8 mouse cellular contexts compared by ENCODE assay signal in genomic region chr10:57486542-57487071, GRCm38 (mm10). TPM values are rescaled to one million over a fixed set of nuclear protein-coding genes. Genes with fewer than 3 reads are reported as not detected.
DNase-seq lines count a peak whose midpoint lies in the region; ATAC-seq and TF ChIP-seq lines count a peak whose summit lies in the region.

No protein-coding gene starts in this region.

- no peak for ATAC-seq in erythroblast, adult 5-6 weeks (replicated peaks; ENCODE audit: low FRiP score, poor library complexity, severe bottlenecking)
- peak; percentile 68 for ATAC-seq in forebrain, embryonic 12.5 days (ENCODE audit: low FRiP score)
- peak; percentile 87 for ATAC-seq in intestine, postnatal 0 days

- H3K4me3 ChIP-seq in erythroblast, embryonic 14.5 days (replicated peaks): peak overlapping the region; percentile 78
- peak overlapping the region; percentile 92 for H3K4me3 ChIP-seq in thymus, adult 2 months (ENCODE audit: control insufficient read depth, insufficient read depth, low read length)
- peak overlapping the region; percentile 96 for H3K4me3 ChIP-seq in forebrain, embryonic 12.5 days (replicated peaks)
- H3K4me3 ChIP-seq in intestine, postnatal 0 days (ENCODE audit: low read depth, low read length): peak overlapping the region; percentile 82

- no peak for DNase-seq in thymus, adult 2 months
- no peak for DNase-seq in thymus, postnatal 36 days
- peak; percentile 74 for DNase-seq in lung, postnatal 36 days
- DNase-seq in urinary bladder, postnatal 4 days (ENCODE audit: low spot score in 2 of 2): peak; percentile 76 to 82

- no peak overlapping the region; the same call in 1 of the 2 replicates for H3K27ac ChIP-seq in thymus, adult 2 months (ENCODE audit: control insufficient read depth, insufficient read depth, low read length)
- peak overlapping the region; percentile 99 for H3K27ac ChIP-seq in forebrain, embryonic 12.5 days
- H3K27ac ChIP-seq in intestine, postnatal 0 days (ENCODE audit: low read depth, low read length): peak overlapping the region; percentile 75

- no peaks in the 10 kb centered on the region for H3K9me3 ChIP-seq in erythroblast, embryonic 14.5 days (ENCODE audit: control insufficient read depth, low read length)
- 0 out of 2 replicates have a peak, but pooled peaks cover under 1% of the 10 kb centered on the region for H3K9me3 ChIP-seq in forebrain, embryonic 12.5 days
- H3K9me3 ChIP-seq in intestine, postnatal 0 days (ENCODE audit: control insufficient read depth): 0 out of 2 replicates have a peak, but pooled peaks cover 2% of the 10 kb centered on the region

- no peak for TF ChIP-seq CTCF in thymus, adult 2 months (IDR thresholded peaks at IDR 0.05; ENCODE audit: borderline replicate concordance, control insufficient read depth, extremely low read depth, insufficient read depth, low read length, poor library complexity)
- TF ChIP-seq CTCF in intestine, postnatal 0 days (IDR thresholded peaks at IDR 0.05; ENCODE audit: low read depth): no peak

- H3K4me1 ChIP-seq in erythroblast, embryonic 14.5 days (ENCODE audit: control insufficient read depth): peaks cover 19% of the 10 kb centered on the region
- 0 out of 2 replicates have a peak, but pooled peaks cover 2% of the 10 kb centered on the region for H3K4me1 ChIP-seq in thymus, adult 2 months (replicated peaks; ENCODE audit: control insufficient read depth, insufficient read depth, low read length)
- peaks cover 15% of the 10 kb centered on the region for H3K4me1 ChIP-seq in forebrain, embryonic 12.5 days
- no peaks in the 10 kb centered on the region for H3K4me1 ChIP-seq in intestine, postnatal 0 days (replicated peaks; ENCODE audit: control insufficient read depth, insufficient read depth, low read length)

- H3K4me2 ChIP-seq in forebrain, embryonic 12.5 days: peak overlapping the region; percentile 56
- peak overlapping the region; percentile 83 for H3K4me2 ChIP-seq in intestine, postnatal 0 days (replicated peaks; ENCODE audit: low read depth)

- peak overlapping the region; percentile 98 for H3K9ac ChIP-seq in forebrain, embryonic 12.5 days
- peak overlapping the region; percentile 85 for H3K9ac ChIP-seq in intestine, postnatal 0 days (ENCODE audit: low read depth, low read length)

- peaks cover 4% of the 10 kb centered on the region for H3K27me3 ChIP-seq in erythroblast, embryonic 14.5 days (ENCODE audit: control insufficient read depth)
- H3K27me3 ChIP-seq in thymus, adult 2 months (ENCODE audit: control insufficient read depth, insufficient read depth, low read length): no peaks in the 10 kb centered on the region
- H3K27me3 ChIP-seq in forebrain, embryonic 12.5 days: 0 out of 2 replicates have a peak, but pooled peaks cover 4% of the 10 kb centered on the region
- H3K27me3 ChIP-seq in intestine, postnatal 0 days (replicated peaks; ENCODE audit: control insufficient read depth, insufficient read depth, low read length): no peaks in the 10 kb centered on the region

- H3K36me3 ChIP-seq in erythroblast, embryonic 14.5 days (ENCODE audit: control insufficient read depth): no peaks in the 10 kb centered on the region
- no peaks in the 10 kb centered on the region for H3K36me3 ChIP-seq in thymus, adult 2 months (ENCODE audit: control insufficient read depth, insufficient read depth, low read length)
- peaks cover 9% of the 10 kb centered on the region for H3K36me3 ChIP-seq in forebrain, embryonic 12.5 days (replicated peaks)
- H3K36me3 ChIP-seq in intestine, postnatal 0 days (ENCODE audit: control insufficient read depth, insufficient read depth): no peaks in the 10 kb centered on the region

- WGBS in thymus, adult 2 months: under 1% methylated on average over 65 of the region's 65 CpGs
- under 1% methylated on average over 65 of the region's 65 CpGs for WGBS in forebrain, embryonic 12.5 days
- under 1% methylated on average over 54 of the region's 65 CpGs for WGBS in intestine, postnatal 0 days

- TF ChIP-seq POLR2A in thymus, adult 2 months (IDR thresholded peaks at IDR 0.05; ENCODE audit: control insufficient read depth, extremely low read depth, insufficient read depth, low read length, poor library complexity): no peak

RNA-seq across cellular contexts. Expression of gene Hsf2, which starts 0.4 kb away (rescaled TPM):
- 0.01 TPM in 1 of 2 replicates, not detected in the other for polyA plus RNA-seq in erythroblast, embryonic 14.5 days (2012)
- 0.38 and 3.6 TPM in 2 replicates for total RNA-seq in erythroblast, adult 5-6 weeks (2015; ENCODE audit: low replicate concordance)
- 2.8 and 3.3 TPM in 2 replicates for total RNA-seq in erythroblast, adult 5-6 weeks (2017; ENCODE audit: low replicate concordance)
- polyA plus RNA-seq in thymus, adult 2 months (2012; rRNA removed): 5.3 and 7.0 TPM in 2 replicates
- polyA plus RNA-seq in forebrain, embryonic 12.5 days (2016; fragmentation: Nextera tagmentation; extraction: Ambion mirVana): 64.1 and 77.3 TPM in 2 replicates
- polyA plus RNA-seq in intestine, postnatal 0 days (2015; fragmentation: Nextera tagmentation; extraction: Ambion mirVana): 9.6 and 10.6 TPM in 2 replicates

RNA-seq across cellular contexts. Expression of gene Serinc1, which starts 45.7 kb away (rescaled TPM):
- polyA plus RNA-seq in erythroblast, embryonic 14.5 days (2012): 1.1 and 1.3 TPM in 2 replicates
- 419 and 426 TPM in 2 replicates for total RNA-seq in erythroblast, adult 5-6 weeks (2015; ENCODE audit: low replicate concordance)
- total RNA-seq in erythroblast, adult 5-6 weeks (2017; ENCODE audit: low replicate concordance): 600 and 676 TPM in 2 replicates
- polyA plus RNA-seq in thymus, adult 2 months (2012; rRNA removed): 37.6 and 41.7 TPM in 2 replicates
- 211 and 213 TPM in 2 replicates for polyA plus RNA-seq in forebrain, embryonic 12.5 days (2016; fragmentation: Nextera tagmentation; extraction: Ambion mirVana)
- polyA plus RNA-seq in intestine, postnatal 0 days (2015; fragmentation: Nextera tagmentation; extraction: Ambion mirVana): 80.9 and 81.7 TPM in 2 replicates

Comparison
In these comparisons a context has a peak if more than half of its experiments do, and no peak if none do; other contexts are left out.
1. DNase-seq: peak in lung, postnatal 36 days (single experiment) and urinary bladder, postnatal 4 days (2 of 2); none in thymus, adult 2 months (single experiment) and thymus, postnatal 36 days (0 of 2).
2. RNA of gene Serinc1, which starts 45.7 kb away (polyA plus RNA-seq): 211 to 213 TPM in forebrain, embryonic 12.5 days, 80.9 to 81.7 TPM in intestine, postnatal 0 days and 37.6 to 41.7 TPM in thymus, adult 2 months; 1.1 to 1.3 TPM in erythroblast, embryonic 14.5 days; every median in the first group is over 10 times any median in the second.
3. Peak in every context shown above with its lines, with median percentiles within 50 percentile points of each other: H3K4me3 ChIP-seq.